Mouse (Mus musculus): ENCODE measurements at regions not wholly inside any gene's neighbourhood (a gene's known extent, or its start where the extent isn't known, plus 50 kb on each side); places are given as distances from the start of the nearest gene placed in this dataset.

DNA sequence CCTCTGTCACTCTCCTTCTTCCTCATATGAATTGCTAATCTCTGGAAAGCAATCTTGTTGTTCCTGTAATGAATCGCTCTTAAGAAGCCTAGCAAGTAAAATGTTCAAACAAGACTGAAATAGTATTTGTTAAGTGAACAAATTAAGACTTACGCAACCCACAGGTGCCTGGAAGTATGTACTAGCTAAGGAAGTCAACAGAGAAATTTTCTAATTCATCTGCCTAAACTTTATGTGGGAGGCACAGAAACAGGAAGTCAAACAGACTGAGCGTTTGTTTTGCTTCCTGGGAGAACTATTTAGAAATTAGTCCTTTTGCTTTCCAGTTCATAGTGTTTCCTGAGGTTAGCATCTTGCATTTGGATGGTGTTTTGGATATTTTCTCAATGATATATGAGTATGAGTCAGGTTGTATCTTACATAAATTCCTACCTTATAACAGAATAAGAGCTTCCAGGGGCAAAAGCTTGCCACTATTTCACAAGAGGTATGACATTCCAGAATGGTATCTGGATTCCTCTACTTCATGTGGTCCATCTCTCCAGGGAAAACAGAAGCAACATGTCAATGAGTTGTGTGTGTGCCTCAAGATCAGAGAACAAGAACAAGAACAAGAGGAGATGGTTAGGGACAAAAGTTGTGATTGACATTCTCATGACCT is 87.5 kb upstream of the Rasa1 start:
- TF ChIP-seq CTCF (IDR thresholded peaks at IDR 0.05; ENCODE audit: low read depth) (no peak), EP300 (IDR thresholded peaks at IDR 0.05; ENCODE audit: low read depth) (no peak)
- DNase-seq (ENCODE audit: low spot score) (no peak), ATAC-seq (ENCODE audit: insufficient read depth, low read depth) (no peak)
- H3K4me3 ChIP-seq (ENCODE audit: low read depth, low read length) = no peak overlapping the region
- 63% methylated on average over 3 of the region's 3 CpGs for WGBS
- no peaks in the 10 kb centered on the region for H3K9me3 ChIP-seq (replicated peaks; ENCODE audit: control insufficient read depth, low read length)
- H3K27me3 ChIP-seq (ENCODE audit: control insufficient read depth, insufficient read depth, low read length) = no peaks in the 10 kb centered on the region
- no peak overlapping the region for H3K4me2 ChIP-seq (ENCODE audit: low read depth, low read length)
- no peak overlapping the region for H3K9ac ChIP-seq (replicated peaks; ENCODE audit: low read depth, low read length)
- no peak overlapping the region for H3K27ac ChIP-seq (ENCODE audit: low read depth)
- H3K36me3 ChIP-seq (replicated peaks; ENCODE audit: control insufficient read depth, insufficient read depth, low read length) = no peaks in the 10 kb centered on the region
- H3K4me1 ChIP-seq (ENCODE audit: control insufficient read depth, insufficient read depth) = no peaks in the 10 kb centered on the region

DNA sequence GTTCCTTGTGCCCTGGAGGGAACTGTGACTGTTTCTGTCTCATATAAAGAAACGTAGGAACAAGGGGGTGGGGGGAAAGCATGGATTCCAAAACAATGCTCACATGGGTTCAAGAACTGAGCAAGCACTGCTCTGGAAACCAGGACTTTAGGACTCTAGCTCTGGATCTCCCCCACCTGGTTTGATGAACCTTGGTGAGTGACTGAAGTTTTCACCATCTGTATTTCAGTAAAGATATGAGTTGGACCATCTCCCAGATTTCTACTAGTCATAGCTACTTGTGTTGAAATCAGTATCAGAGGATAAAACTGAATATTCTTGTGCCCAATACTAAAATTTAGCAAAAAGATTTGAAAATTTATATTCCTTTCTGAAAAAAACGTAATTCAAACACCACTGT is 70.7 kb upstream of the Rasa1 start:
- H3K36me3 ChIP-seq (replicated peaks; ENCODE audit: control insufficient read depth, insufficient read depth, low read length) = no peaks in the 10 kb centered on the region
- ATAC-seq (ENCODE audit: insufficient read depth, low read depth) = no peak
- TF ChIP-seq CTCF (IDR thresholded peaks at IDR 0.05; ENCODE audit: low read depth) = no peak
- TF ChIP-seq EP300 (IDR thresholded peaks at IDR 0.05; ENCODE audit: low read depth) = no peak
- DNase-seq (ENCODE audit: low spot score) = no peak
- no peaks in the 10 kb centered on the region for H3K9me3 ChIP-seq (replicated peaks; ENCODE audit: control insufficient read depth, low read length)
- no peaks in the 10 kb centered on the region for H3K4me1 ChIP-seq (ENCODE audit: control insufficient read depth, insufficient read depth)
- no peak overlapping the region for H3K9ac ChIP-seq (replicated peaks; ENCODE audit: low read depth, low read length)
- no peaks in the 10 kb centered on the region for H3K27me3 ChIP-seq (ENCODE audit: control insufficient read depth, insufficient read depth, low read length)
- no peak overlapping the region for H3K4me3 ChIP-seq (ENCODE audit: low read depth, low read length)
- WGBS = 45% methylated on average over 2 of the region's 2 CpGs
- H3K4me2 ChIP-seq (ENCODE audit: low read depth, low read length) = no peak overlapping the region
- H3K27ac ChIP-seq (ENCODE audit: low read depth) = no peak overlapping the region

DNA sequence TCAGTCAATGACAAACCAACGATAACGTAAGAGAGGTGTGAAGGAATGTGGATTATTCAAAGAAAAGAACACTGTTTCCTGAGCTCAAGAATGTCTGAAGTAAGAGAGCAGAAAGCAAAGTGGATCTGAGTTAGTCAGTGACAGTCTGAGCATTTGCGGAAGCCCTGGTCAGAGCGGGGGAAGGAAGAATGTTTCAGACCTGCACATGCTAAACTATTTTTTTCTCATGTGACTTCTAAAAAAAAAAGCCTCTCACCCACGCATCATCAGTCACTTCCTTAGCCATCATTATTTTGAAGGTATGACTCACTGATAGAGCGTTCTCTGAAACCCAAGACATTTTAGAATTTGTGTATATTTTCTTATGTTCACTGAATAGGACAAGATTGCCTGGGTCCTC is 70.2 kb upstream of the Rasa1 start:
- 70% methylated on average over 6 of the region's 6 CpGs for WGBS
- DNase-seq (ENCODE audit: low spot score) (no peak), ATAC-seq (ENCODE audit: insufficient read depth, low read depth) (no peak)

DNA sequence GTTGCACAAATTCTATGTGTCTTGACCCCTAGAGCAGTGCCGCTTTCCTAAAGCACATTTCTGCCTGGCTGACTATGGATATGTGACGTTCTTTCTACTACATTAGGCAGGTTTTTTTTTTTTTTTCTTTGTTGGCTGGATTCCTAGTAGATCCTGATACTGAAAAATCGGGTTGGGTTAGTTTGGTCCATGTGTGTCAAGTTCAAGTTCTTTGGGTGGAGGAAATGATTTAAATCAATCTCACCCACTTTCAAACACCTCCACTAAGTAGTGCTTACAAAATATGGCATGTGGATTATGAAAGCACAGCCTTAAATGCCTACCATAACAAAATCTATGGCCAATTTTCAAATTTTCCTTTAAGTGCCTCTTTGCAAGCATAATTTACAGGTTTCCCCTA is 63.1 kb upstream of the Rasa1 start:
- WGBS = 71% methylated on average over 3 of the region's 3 CpGs
- no peak for ATAC-seq (ENCODE audit: insufficient read depth, low read depth)

More for the DNA sequence above, 70.2 kb upstream of the Rasa1 start:
- no peaks in the 10 kb centered on the region for H3K4me1 ChIP-seq (ENCODE audit: control insufficient read depth, insufficient read depth)
- no peak overlapping the region for H3K27ac ChIP-seq (ENCODE audit: low read depth)
- no peaks in the 10 kb centered on the region for H3K36me3 ChIP-seq (replicated peaks; ENCODE audit: control insufficient read depth, insufficient read depth, low read length)
- TF ChIP-seq CTCF (IDR thresholded peaks at IDR 0.05; ENCODE audit: low read depth) (no peak), EP300 (IDR thresholded peaks at IDR 0.05; ENCODE audit: low read depth) (no peak)
- no peaks in the 10 kb centered on the region for H3K27me3 ChIP-seq (ENCODE audit: control insufficient read depth, insufficient read depth, low read length)
- no peaks in the 10 kb centered on the region for H3K9me3 ChIP-seq (replicated peaks; ENCODE audit: control insufficient read depth, low read length)
- no peak overlapping the region for H3K9ac ChIP-seq (replicated peaks; ENCODE audit: low read depth, low read length)
- H3K4me2 ChIP-seq (ENCODE audit: low read depth, low read length) = no peak overlapping the region
- no peak overlapping the region for H3K4me3 ChIP-seq (ENCODE audit: low read depth, low read length)

More for the DNA sequence above, 63.1 kb upstream of the Rasa1 start:
- Histone ChIP-seq H3K27ac (ENCODE audit: low read depth) (no peak overlapping the region), H3K4me2 (ENCODE audit: low read depth, low read length) (no peak overlapping the region), H3K4me3 (ENCODE audit: low read depth, low read length) (no peak overlapping the region), H3K9ac (replicated peaks; ENCODE audit: low read depth, low read length) (no peak overlapping the region), H3K9me3 (replicated peaks; ENCODE audit: control insufficient read depth, low read length) (no peaks in the 10 kb centered on the region), H3K4me1 (ENCODE audit: control insufficient read depth, insufficient read depth) (no peaks in the 10 kb centered on the region), H3K36me3 (replicated peaks; ENCODE audit: control insufficient read depth, insufficient read depth, low read length) (no peaks in the 10 kb centered on the region), H3K27me3 (ENCODE audit: control insufficient read depth, insufficient read depth, low read length) (no peaks in the 10 kb centered on the region)
- no peak for TF ChIP-seq CTCF (IDR thresholded peaks at IDR 0.05; ENCODE audit: low read depth)
- TF ChIP-seq EP300 (IDR thresholded peaks at IDR 0.05; ENCODE audit: low read depth) = no peak
- DNase-seq (ENCODE audit: low spot score) = no peak

Measured in heart, postnatal 0 days (tissue).